8 mouse cellular contexts compared by ENCODE assay signal in genomic region chr15:8625370-8625769, GRCm38 (mm10).
DNase-seq lines count a peak whose midpoint lies in the region; ATAC-seq and TF ChIP-seq lines count a peak whose summit lies in the region.

No protein-coding gene starts in this region.

- H3K4me2 ChIP-seq in forebrain, embryonic 16.5 days (ENCODE audit: low read length) = no peak overlapping the region
- H3K4me2 ChIP-seq in forebrain, embryonic 13.5 days = no peak overlapping the region
- H3K4me2 ChIP-seq in neural tube, embryonic 15.5 days = no peak overlapping the region

- no peak overlapping the region for H3K4me3 ChIP-seq in forebrain, embryonic 16.5 days (replicated peaks; ENCODE audit: low read length)
- H3K4me3 ChIP-seq in forebrain, embryonic 13.5 days = no peak overlapping the region
- no peak overlapping the region for H3K4me3 ChIP-seq in spleen, adult 2 months (ENCODE audit: extremely low read depth, insufficient read depth, insufficient read length)
- no peak overlapping the region for H3K4me3 ChIP-seq in neural tube, embryonic 15.5 days (replicated peaks)

- intact Hi-C loops in left cerebral cortex, postnatal 4 days (cut with DNase I) = no loop called here

- no peak overlapping the region for H3K9ac ChIP-seq in forebrain, embryonic 16.5 days (replicated peaks; ENCODE audit: low read depth, low read length)
- H3K9ac ChIP-seq in forebrain, embryonic 13.5 days = no peak overlapping the region
- H3K9ac ChIP-seq in neural tube, embryonic 15.5 days (replicated peaks) = no peak overlapping the region

- WGBS in forebrain, embryonic 16.5 days = 45% methylated on average over 7 of the region's 7 CpGs
- 53% methylated on average over 7 of the region's 7 CpGs for WGBS in forebrain, embryonic 13.5 days
- WGBS in spleen, adult 2 months = 6% methylated on average over 7 of the region's 7 CpGs
- WGBS in neural tube, embryonic 15.5 days = 50% methylated on average over 7 of the region's 7 CpGs

- H3K36me3 ChIP-seq in forebrain, embryonic 16.5 days (ENCODE audit: control insufficient read depth, insufficient read depth) = no peaks in the 10 kb centered on the region
- H3K36me3 ChIP-seq in forebrain, embryonic 13.5 days (ENCODE audit: poor library complexity, severe bottlenecking) = no peaks in the 10 kb centered on the region
- H3K36me3 ChIP-seq in spleen, adult 2 months (ENCODE audit: control insufficient read depth, insufficient read depth, low read length) = no peaks in the 10 kb centered on the region
- H3K36me3 ChIP-seq in neural tube, embryonic 15.5 days = no peaks in the 10 kb centered on the region

- no peak for TF ChIP-seq POLR2A in spleen, adult 2 months (IDR thresholded peaks at IDR 0.05; ENCODE audit: low read depth, low read length)

- H3K4me1 ChIP-seq in forebrain, embryonic 16.5 days (replicated peaks; ENCODE audit: control insufficient read depth, insufficient read depth, low read length) = peaks cover 19% of the 10 kb centered on the region; the same call in 1 of the 2 replicates
- peaks cover 24% of the 10 kb centered on the region for H3K4me1 ChIP-seq in forebrain, embryonic 13.5 days
- no peaks in the 10 kb centered on the region; the same call in 1 of the 2 replicates for H3K4me1 ChIP-seq in spleen, adult 2 months (ENCODE audit: control insufficient read depth, insufficient read depth, insufficient read length)
- H3K4me1 ChIP-seq in neural tube, embryonic 15.5 days = peaks cover 26% of the 10 kb centered on the region

- H3K9me3 ChIP-seq in forebrain, embryonic 16.5 days (ENCODE audit: control insufficient read depth, low read length) = no peaks in the 10 kb centered on the region
- H3K9me3 ChIP-seq in forebrain, embryonic 13.5 days (replicated peaks) = no peaks in the 10 kb centered on the region
- H3K9me3 ChIP-seq in neural tube, embryonic 15.5 days (replicated peaks) = no peaks in the 10 kb centered on the region

- peak; percentile 26 to 51 for DNase-seq in spleen, adult 2 months (ENCODE audit: low read depth in 1 of 2, low spot score in 2 of 2)
- DNase-seq in spleen, adult 12 weeks (ENCODE audit: low spot score) = no peak
- peak; percentile 26 to 58 for DNase-seq in frontal cortex, postnatal 10 days (ENCODE audit: low spot score in 2 of 2)
- DNase-seq in left cerebral cortex, postnatal 4 days = peak; percentile 56
- peak; percentile 80 for DNase-seq in thymus, postnatal 4 days

- no peaks in the 10 kb centered on the region; the same call in 1 of the 2 replicates for H3K27me3 ChIP-seq in forebrain, embryonic 16.5 days (replicated peaks; ENCODE audit: control insufficient read depth, insufficient read depth, low read length)
- peaks cover 5% of the 10 kb centered on the region for H3K27me3 ChIP-seq in forebrain, embryonic 13.5 days
- H3K27me3 ChIP-seq in spleen, adult 2 months (ENCODE audit: control insufficient read depth, insufficient read depth, low read length) = peaks cover 6% of the 10 kb centered on the region; the same call in 1 of the 2 replicates
- H3K27me3 ChIP-seq in neural tube, embryonic 15.5 days (replicated peaks) = peaks cover 6% of the 10 kb centered on the region; the same call in 1 of the 2 replicates

- no peak overlapping the region for H3K27ac ChIP-seq in forebrain, embryonic 16.5 days (ENCODE audit: low read length)
- no peak overlapping the region for H3K27ac ChIP-seq in forebrain, embryonic 13.5 days
- no peak overlapping the region for H3K27ac ChIP-seq in spleen, adult 2 months (ENCODE audit: insufficient read depth, low read length)
- H3K27ac ChIP-seq in neural tube, embryonic 15.5 days (replicated peaks) = no peak overlapping the region

- peak; percentile 56; the same call in 1 of the 2 replicates for TF ChIP-seq CTCF in spleen, adult 2 months (IDR thresholded peaks at IDR 0.05; ENCODE audit: extremely low read depth, insufficient read depth, insufficient read length, insufficient replicate concordance)

- peak; percentile 27 for ATAC-seq in forebrain, embryonic 16.5 days
- no peak for ATAC-seq in forebrain, embryonic 13.5 days
- ATAC-seq in neural tube, embryonic 15.5 days (ENCODE audit: low FRiP score) = peak; percentile 48; the same call in 1 of the 2 replicates
